Mouse (Mus musculus): ENCODE data around the gene Gm45062. TPM values are rescaled to one million over a fixed set of nuclear protein-coding genes. Genes with fewer than 3 reads are reported as not detected.
"Not testable (repeated sequence)": the region's sequence is repeated elsewhere in the genome, so short reads cannot be mapped to it uniquely, and the experiment has no call there.

The Gm45062 gene
- polyA plus RNA-seq, 1 experiment from 2014 or later = 8.1 TPM

- Histone ChIP-seq H3K27ac (replicated peaks) (no peak overlapping the region), H3K36me3 (no peaks in the 10 kb centered on the region), H3K4me2 (replicated peaks) (no peak overlapping the region), H3K4me1 (no peaks in the 10 kb centered on the region), H3K4me3 (replicated peaks) (no peak overlapping the region), H3K9ac (no peak overlapping the region), H3K9me3 (replicated peaks) (no peaks in the 10 kb centered on the region), H3K27me3 (no peaks in the 10 kb centered on the region)
- 97% methylated on average over 2 of the region's 2 CpGs for WGBS
- no peak for ATAC-seq (ENCODE audit: insufficient number of reproducible peaks, low FRiP score, low TSS enrichment, low read depth)
Measured at GRCm38 (mm10) chr6:8319591-8319990, 60.3 kb downstream of the Gm45062 start.

GRCm38 (mm10) chr6:8331496-8331895 lies 72.2 kb downstream of the Gm45062 start:
- WGBS = 95% methylated on average over 3 of the region's 3 CpGs
- not testable (repeated sequence) for H3K36me3 ChIP-seq

DNA sequence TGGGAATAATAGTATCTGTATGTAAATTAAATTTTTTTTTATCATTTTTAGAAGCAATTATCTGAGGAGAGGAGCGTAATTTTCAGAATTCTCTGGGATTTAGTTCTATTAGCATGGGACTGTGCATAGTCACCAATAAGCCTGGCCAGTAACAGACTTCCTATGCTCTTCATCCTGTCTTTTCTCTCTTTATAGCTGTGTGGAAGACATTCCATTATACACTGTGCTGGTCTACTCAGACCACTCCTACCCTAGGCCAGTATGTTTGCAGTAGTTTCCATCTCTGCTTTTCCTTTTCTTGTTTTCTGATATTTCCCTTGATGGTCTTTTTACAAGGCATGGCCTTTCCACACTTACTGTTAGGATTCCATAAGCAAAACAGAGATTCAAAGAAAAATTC lies 74.1 kb downstream of the Gm45062 start:
- WGBS = 93% methylated on average over 1 of the region's 1 CpGs
- no peak for ATAC-seq (ENCODE audit: insufficient number of reproducible peaks, low FRiP score, low TSS enrichment, low read depth)

More at GRCm38 (mm10) chr6:8331496-8331895, 72.2 kb downstream of the Gm45062 start:
- ATAC-seq (ENCODE audit: insufficient number of reproducible peaks, low FRiP score, low TSS enrichment, low read depth); H3K4me2 ChIP-seq (replicated peaks); H3K4me1 ChIP-seq; H3K4me3 ChIP-seq (replicated peaks); H3K9me3 ChIP-seq (replicated peaks); H3K27ac ChIP-seq (replicated peaks); H3K27me3 ChIP-seq; H3K9ac ChIP-seq: not testable (repeated sequence)

GRCm38 (mm10) chr6:8336487-8337390 lies 77.5 kb downstream of the Gm45062 start:
- H3K36me3 ChIP-seq = no peaks in the 10 kb centered on the region
- H3K27me3 ChIP-seq = no peaks in the 10 kb centered on the region
- H3K9me3 ChIP-seq (replicated peaks) = no peaks in the 10 kb centered on the region
- H3K4me1 ChIP-seq = no peaks in the 10 kb centered on the region
- 80% methylated on average over 9 of the region's 9 CpGs for WGBS
- H3K9ac ChIP-seq = no peak overlapping the region
- H3K4me3 ChIP-seq (replicated peaks) = no peak overlapping the region
- H3K27ac ChIP-seq (replicated peaks) = no peak overlapping the region
- H3K4me2 ChIP-seq (replicated peaks) = no peak overlapping the region
- ATAC-seq (ENCODE audit: insufficient number of reproducible peaks, low FRiP score, low TSS enrichment, low read depth) = no peak

More for the DNA sequence above, 74.1 kb downstream of the Gm45062 start:
- no peaks in the 10 kb centered on the region for H3K9me3 ChIP-seq (replicated peaks)
- no peak overlapping the region for H3K4me3 ChIP-seq (replicated peaks)
- H3K9ac ChIP-seq = no peak overlapping the region
- no peak overlapping the region for H3K4me2 ChIP-seq (replicated peaks)
- H3K27me3 ChIP-seq = no peaks in the 10 kb centered on the region
- no peak overlapping the region for H3K27ac ChIP-seq (replicated peaks)
- no peaks in the 10 kb centered on the region for H3K4me1 ChIP-seq
- H3K36me3 ChIP-seq = no peaks in the 10 kb centered on the region

DNA sequence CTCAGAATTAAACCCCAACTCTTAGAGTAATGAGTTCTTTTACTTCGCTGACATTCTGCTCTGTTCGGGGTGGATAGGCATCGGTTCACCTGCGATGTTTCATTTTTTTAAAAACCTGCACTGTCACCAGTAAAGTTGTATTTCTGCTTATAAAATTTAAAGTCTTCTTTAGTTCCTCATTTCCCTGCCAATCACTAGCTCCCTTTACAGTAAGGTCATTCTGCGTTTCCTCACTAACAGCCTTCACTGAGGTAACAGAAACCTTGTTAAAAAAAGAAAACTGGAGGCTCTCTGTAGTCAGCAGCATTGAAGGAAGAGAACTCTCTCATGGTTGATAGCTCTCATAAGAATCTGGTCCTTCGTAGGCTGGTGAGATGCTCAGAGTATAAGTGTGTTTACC lies 80.2 kb downstream of the Gm45062 start:
- no peaks in the 10 kb centered on the region for H3K9me3 ChIP-seq (replicated peaks)
- WGBS = 89% methylated on average over 6 of the region's 6 CpGs
- H3K4me3 ChIP-seq (replicated peaks) = no peak overlapping the region
- H3K36me3 ChIP-seq = no peaks in the 10 kb centered on the region
- no peak overlapping the region for H3K27ac ChIP-seq (replicated peaks)
- no peaks in the 10 kb centered on the region for H3K27me3 ChIP-seq
- no peak for ATAC-seq (ENCODE audit: insufficient number of reproducible peaks, low FRiP score, low TSS enrichment, low read depth)
- no peaks in the 10 kb centered on the region for H3K4me1 ChIP-seq
- H3K4me2 ChIP-seq (replicated peaks) = no peak overlapping the region
- H3K9ac ChIP-seq = no peak overlapping the region

DNA sequence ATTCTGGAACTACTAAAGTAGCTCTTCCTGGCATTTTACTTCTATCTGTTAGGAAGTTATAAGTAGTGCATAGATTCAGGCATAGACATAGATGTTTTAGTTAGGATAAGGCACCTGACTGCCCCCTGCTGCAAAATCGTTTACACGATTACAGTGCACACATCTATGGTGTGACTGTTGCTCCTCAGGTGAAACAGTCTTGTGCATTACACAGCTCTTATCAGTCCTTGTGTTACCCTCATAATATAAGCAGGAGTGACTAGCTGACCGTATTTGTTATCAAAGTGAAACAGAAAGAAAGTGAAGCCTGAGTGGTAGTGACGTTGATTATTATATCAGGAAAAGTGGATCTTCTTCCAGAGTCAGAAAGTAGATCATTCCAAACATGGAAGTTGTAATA lies 84.0 kb downstream of the Gm45062 start:
- H3K4me2 ChIP-seq (replicated peaks) = no peak overlapping the region
- H3K27ac ChIP-seq (replicated peaks) = no peak overlapping the region
- 0 out of 2 replicates have a peak, but pooled peaks cover 2% of the 10 kb centered on the region for H3K4me1 ChIP-seq
- H3K4me3 ChIP-seq (replicated peaks) = no peak overlapping the region
- WGBS = 92% methylated on average over 4 of the region's 4 CpGs
- no peak overlapping the region for H3K9ac ChIP-seq
- H3K36me3 ChIP-seq = no peaks in the 10 kb centered on the region
- ATAC-seq (ENCODE audit: insufficient number of reproducible peaks, low FRiP score, low TSS enrichment, low read depth) = no peak
- no peaks in the 10 kb centered on the region for H3K9me3 ChIP-seq (replicated peaks)
- no peaks in the 10 kb centered on the region for H3K27me3 ChIP-seq

DNA sequence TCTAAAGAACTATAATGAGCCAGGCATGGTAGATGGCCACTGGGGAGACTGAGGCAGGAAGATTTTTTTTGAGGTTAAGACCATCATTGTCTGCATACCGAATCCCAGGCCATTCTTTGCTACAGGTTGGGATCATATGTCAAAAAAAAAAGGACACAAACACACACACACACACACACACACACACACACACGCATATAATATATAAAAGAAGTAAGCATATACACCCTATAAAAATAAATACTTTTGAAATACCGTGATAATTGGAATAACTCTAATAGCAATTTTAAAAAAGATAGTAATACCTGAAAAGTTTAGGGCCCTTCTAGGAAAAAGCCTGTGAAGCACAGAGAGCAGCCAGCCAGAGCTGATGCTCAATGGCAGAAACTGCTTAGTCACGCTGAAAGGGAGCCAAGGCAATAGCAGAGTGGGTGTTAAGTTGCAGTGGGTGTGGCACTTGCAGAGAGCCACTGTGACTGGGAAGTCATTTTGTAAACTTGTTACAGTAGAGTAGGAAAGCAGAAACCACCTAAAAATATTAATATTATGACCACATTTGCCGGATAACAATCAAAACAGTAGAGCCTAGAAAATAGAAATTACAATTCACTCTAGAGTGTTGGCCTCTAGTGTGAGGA lies 86.1 kb downstream of the Gm45062 start:
- WGBS = 66% methylated on average over 5 of the region's 5 CpGs
- H3K9me3 ChIP-seq (replicated peaks) = no peaks in the 10 kb centered on the region
- no peaks in the 10 kb centered on the region for H3K27me3 ChIP-seq
- ATAC-seq (ENCODE audit: insufficient number of reproducible peaks, low FRiP score, low TSS enrichment, low read depth) = no peak
- no peak overlapping the region for H3K4me3 ChIP-seq (replicated peaks)
- no peaks in the 10 kb centered on the region for H3K36me3 ChIP-seq
- H3K9ac ChIP-seq = no peak overlapping the region
- no peak overlapping the region for H3K27ac ChIP-seq (replicated peaks)
- no peak overlapping the region for H3K4me2 ChIP-seq (replicated peaks)
- peaks cover 11% of the 10 kb centered on the region for H3K4me1 ChIP-seq

DNA sequence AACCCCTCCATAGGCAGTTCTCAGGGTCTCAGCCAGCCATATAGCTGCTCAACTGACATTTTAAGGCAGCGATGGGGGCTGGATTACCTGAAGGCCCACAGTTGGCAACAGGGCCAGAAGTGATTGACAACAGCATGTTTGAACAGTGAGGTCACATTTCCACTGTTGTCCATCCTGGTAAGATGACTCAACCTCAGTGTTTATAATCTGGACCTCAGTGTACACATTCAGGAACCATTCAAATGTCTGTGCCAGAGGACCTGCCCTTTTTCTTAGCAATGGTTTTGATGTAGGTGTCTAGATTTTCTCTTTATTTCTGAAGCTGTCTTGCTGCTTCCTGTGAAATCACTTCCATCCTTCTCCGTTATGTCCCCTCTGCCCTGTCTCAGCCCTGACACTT lies 87.9 kb downstream of the Gm45062 start:
- no peaks in the 10 kb centered on the region for H3K36me3 ChIP-seq
- H3K9ac ChIP-seq = no peak overlapping the region
- WGBS = 89% methylated on average over 2 of the region's 2 CpGs
- H3K4me3 ChIP-seq (replicated peaks) = no peak overlapping the region
- H3K4me2 ChIP-seq (replicated peaks) = no peak overlapping the region
- no peak for ATAC-seq (ENCODE audit: insufficient number of reproducible peaks, low FRiP score, low TSS enrichment, low read depth)
- no peaks in the 10 kb centered on the region for H3K27me3 ChIP-seq
- no peak overlapping the region for H3K27ac ChIP-seq (replicated peaks)
- peaks cover 11% of the 10 kb centered on the region for H3K4me1 ChIP-seq
- H3K9me3 ChIP-seq (replicated peaks) = no peaks in the 10 kb centered on the region

DNA sequence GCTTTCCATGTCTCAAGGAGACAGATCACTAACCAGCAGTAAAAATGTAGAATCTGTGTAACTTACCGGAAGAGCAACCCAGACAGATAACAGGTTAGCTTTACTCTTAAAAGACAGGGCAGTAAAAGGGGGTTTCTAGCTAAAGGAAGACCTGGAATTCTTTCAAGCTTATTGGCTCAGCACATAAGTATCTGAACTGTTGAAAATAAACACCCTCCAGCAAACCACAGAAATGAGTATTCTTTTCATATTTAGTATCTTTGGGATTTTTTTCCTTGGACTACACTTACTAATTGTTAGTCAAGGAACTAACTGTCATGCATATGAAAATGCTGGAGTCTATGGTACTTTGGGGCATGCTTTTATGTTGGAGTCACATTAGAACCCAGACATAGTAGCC lies 89.1 kb downstream of the Gm45062 start:
- H3K27me3 ChIP-seq = no peaks in the 10 kb centered on the region
- H3K9me3 ChIP-seq (replicated peaks) = no peaks in the 10 kb centered on the region
- H3K27ac ChIP-seq (replicated peaks) = no peak overlapping the region
- no peak overlapping the region for H3K4me2 ChIP-seq (replicated peaks)
- no peak for ATAC-seq (ENCODE audit: insufficient number of reproducible peaks, low FRiP score, low TSS enrichment, low read depth)
- H3K4me1 ChIP-seq = peaks cover 19% of the 10 kb centered on the region
- no peak overlapping the region for H3K4me3 ChIP-seq (replicated peaks)
- WGBS = 82% methylated on average over 1 of the region's 1 CpGs
- no peak overlapping the region for H3K9ac ChIP-seq
- no peaks in the 10 kb centered on the region for H3K36me3 ChIP-seq

GRCm38 (mm10) chr6:8349060-8349670 lies 89.9 kb downstream of the Gm45062 start:
- H3K4me2 ChIP-seq (replicated peaks) = no peak overlapping the region
- no peak for ATAC-seq (ENCODE audit: insufficient number of reproducible peaks, low FRiP score, low TSS enrichment, low read depth)
- H3K27ac ChIP-seq (replicated peaks) = no peak overlapping the region
- H3K9me3 ChIP-seq (replicated peaks) = no peaks in the 10 kb centered on the region
- no peak overlapping the region for H3K4me3 ChIP-seq (replicated peaks)
- no peak overlapping the region for H3K9ac ChIP-seq
- no peaks in the 10 kb centered on the region for H3K36me3 ChIP-seq
- 76% methylated on average over 2 of the region's 2 CpGs for WGBS
- H3K4me1 ChIP-seq = peaks cover 23% of the 10 kb centered on the region
- H3K27me3 ChIP-seq = no peaks in the 10 kb centered on the region

DNA sequence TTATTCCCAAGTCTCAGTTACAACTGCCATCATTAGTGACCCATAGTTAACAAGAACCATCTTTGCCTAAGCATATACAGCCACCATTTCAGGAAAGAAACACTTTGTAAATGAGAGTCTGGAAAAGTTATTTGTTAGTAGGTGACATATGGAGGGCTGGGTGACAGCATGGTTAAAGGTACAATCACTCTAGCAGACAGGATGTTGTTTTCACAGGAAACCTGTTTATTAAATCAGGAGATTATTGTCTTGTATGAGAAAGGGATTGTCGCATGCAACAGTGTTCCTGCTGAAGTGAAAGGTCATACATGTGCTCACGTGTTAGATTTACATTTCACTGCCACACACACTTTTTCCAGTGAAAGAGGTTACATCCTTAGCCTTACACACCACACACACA lies 92.3 kb downstream of the Gm45062 start:
- Histone ChIP-seq H3K4me3 (replicated peaks) (no peak overlapping the region), H3K27me3 (no peaks in the 10 kb centered on the region), H3K9ac (no peak overlapping the region), H3K27ac (replicated peaks) (no peak overlapping the region), H3K4me1 (peaks cover 20% of the 10 kb centered on the region), H3K4me2 (replicated peaks) (no peak overlapping the region), H3K9me3 (replicated peaks) (no peaks in the 10 kb centered on the region), H3K36me3 (no peaks in the 10 kb centered on the region)
- no peak for ATAC-seq (ENCODE audit: insufficient number of reproducible peaks, low FRiP score, low TSS enrichment, low read depth)
- WGBS = 77% methylated on average over 2 of the region's 2 CpGs

All from embryonic facial prominence, embryonic 15.5 days (tissue).